Mouse (Mus musculus) spleen, postnatal 14 days (tissue): ENCODE measurements around the gene Wwp2.

ENCODE experiments used
- DNase-seq, 2 experiments: peaks; one replicate each; pipeline ENCODE4 v3.0.0; 2021 to 2022; ENCODE audit warnings: low spot score in 2 of 2

Wwp2 gene

DNA sequence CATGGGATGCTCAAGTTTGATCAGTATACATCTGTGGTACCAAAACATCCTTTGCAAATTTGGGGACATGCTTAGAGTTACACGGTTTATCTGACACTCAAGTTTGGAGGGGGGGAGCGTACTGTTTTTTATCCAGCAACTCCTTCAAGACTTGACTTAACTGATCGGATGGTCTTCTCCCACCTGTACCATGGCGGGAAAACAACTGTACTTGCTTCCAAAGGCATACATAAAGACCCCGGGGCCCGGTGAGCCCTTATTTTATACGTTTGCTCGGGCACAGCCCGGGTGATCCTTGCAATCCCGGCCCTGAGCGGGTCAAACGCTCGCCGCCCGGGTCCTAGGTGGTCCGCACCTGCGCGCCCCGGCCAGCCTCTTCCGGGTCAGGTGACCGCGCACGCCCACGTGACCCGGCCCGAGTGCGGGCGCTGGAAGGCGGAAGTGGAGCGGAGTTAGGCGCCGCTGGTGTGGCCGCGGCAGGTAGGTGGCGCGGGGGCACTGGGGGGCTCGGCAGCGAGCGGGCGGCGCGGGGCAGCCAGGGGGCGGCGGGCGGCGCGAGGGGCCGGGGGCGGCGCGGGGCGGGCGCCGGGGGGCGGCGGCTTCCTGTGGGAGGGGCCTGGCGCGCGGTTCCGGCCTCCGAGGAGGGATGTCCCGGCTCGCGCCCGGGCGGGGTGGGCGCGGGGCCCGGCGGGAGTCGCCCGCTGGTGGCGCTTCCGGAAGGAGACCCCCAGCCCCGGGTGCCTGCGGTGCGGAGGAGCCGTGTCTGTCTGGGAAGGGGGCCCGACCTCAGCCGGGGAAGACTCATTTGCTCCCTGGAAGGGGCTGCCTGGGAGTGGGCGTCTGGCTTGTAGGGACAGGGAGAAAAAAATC lies at the start of gene Wwp2:
Gene Wwp2, plus strand, starts transcription at position 404 of the 870 bp plus-strand sequence.
- DNase-seq = peak; percentile 67 to 77

DNA sequence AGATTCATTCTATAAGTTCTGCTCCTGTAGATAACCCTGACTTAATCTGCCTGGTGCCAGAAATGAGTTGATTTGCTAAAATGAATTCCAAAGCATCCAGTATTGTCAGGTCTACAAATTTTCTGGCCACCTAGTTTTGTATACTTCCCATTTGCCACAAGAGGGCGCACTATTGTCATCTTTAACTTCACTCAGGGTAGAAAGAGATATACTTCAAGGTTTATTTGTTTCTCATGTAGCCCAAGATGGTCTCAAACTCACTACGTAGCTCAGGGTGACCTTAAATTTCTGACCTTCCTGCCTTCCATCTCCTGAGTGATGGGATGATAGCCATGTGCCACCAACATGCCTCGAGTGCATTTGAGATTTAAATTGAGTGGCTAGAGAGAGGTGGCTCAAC lies 49.5 kb upstream of the Wwp2 start:
- no peak for DNase-seq

DNA sequence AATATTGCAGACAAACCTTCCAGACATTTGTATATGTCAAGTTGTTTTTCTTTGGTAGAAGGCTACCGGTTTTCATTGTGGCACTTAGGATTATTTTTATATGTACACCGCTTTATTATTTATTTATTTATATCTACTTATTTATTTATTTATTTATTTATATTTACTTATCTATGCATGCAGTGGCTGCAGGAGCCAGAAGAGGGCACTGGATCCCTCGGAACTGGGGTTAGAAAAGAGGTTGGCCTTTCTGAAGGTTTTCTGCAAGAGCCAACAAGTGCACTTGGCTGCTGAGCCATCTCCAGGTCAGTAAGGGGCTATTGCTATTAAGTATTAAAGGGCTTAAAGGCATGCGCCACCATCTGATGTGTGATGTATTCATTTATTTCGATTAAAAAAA lies 48.3 kb upstream of the Wwp2 start:
- peak in 1 of 2 experiments; percentile 8 for DNase-seq

DNA sequence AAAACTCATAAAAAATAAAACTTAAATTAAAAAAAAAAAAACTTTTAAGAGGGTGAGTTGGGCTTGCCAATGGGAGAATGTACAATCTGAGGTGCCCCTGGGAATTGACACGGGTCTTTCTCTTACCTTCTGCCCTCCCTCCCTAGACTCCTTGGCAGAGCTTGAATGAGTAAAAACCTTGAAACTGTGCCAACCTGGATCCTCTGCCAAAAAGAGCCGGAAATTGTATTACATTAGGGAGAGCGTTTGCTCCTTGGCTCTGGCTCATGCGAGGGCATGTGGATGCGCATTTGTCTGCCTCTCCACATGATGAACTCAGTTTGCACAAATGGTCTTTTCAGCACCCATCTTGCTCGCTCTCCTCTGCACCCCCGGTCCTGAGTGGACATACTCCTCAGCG lies 46.6 kb upstream of the Wwp2 start:
- no peak for DNase-seq

DNA sequence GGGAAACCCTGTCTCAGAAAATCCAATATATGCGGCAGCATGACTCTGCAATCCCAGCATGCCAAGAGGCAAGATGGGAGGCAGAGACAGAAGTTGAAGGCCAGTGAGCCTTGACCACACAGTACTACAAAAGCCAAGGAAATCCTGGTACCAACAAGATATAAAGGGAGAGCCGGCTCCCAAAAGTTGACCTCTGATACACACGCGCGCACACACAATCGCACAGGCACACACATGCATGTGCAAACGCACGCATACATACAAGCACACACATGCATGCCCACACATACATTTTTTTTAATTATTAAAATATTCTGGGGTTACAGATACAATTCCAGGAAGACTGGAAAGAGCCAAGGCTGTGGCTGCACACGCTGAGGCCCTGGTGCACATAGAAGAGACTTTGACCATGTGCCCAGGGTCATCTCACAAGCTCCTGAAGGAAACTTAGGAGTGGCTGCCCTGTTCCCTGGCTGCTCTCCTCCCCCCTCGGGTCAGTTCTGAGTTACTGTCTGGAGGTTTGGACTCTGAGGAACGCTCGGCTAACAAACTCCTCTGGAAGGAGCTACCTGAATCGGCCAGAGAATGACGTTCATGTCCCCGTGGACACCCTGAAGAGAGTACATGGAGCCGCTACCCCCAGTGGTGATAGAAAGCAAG lies 45.6 kb upstream of the Wwp2 start:
- no peak for DNase-seq

DNA sequence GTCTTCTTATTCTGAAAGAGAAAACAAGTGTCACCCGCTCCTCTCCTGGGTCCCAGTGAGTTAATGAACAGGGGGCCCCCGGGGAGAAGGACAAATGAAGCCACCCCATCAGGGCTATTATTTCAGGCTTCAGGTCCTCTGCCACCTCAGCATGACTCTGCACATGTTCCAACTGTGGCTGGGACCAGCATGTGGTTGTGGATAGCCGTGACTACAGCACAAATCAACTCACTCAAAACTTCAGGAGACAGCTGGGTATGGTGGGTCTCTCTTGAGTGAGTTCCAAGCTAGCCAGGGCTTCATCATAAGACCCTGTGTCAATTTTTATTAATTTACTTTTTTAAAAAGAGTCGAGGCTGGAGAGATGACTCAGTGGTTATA lies 45.0 kb upstream of the Wwp2 start:
- DNase-seq = no peak

DNA sequence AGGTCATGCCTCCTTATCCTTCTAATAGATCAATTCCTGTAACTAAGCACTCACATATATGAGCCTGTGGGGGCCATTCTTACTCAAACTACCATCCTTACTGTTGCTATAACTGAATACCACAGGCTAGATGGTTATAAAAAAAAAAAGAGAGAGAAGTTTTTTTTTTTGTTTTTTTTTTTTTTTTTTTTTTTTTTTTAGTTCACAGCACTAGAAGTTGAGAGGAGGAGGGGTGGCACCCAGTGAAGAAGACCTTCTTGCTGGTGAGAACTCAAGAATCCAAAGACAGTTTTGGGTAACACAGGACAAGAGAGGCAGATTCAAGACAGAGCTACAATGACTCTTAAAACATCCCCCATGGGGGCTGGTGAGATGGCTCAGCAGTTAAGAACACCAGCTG lies 40.8 kb upstream of the Wwp2 start:
- DNase-seq = no peak

DNA sequence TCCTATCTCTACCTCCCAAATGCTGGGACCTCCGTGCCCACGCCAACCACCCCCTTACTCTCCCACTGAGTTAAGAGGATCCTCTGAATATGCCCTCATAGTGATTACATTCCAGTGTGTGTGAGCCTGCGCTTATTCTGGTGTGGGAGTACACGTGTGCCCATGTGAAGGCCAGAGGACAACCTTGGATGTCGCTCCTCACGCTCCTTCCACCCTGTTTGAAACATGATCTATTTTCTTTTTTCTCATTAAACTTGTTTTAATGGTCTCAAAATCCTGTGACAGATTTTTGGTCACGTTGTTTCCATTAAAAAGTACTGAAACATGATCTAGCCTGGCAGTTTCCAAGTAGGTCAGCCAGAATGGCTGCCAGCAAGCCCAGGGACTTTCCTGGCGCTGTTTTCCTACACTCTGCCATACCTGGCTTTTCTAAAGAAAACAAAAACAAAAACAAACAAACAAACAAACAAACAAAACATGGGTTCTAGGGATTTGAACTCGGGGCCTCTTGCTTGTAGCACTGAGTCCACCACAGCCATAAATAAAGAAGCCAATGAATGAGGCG lies 40.0 kb upstream of the Wwp2 start:
- no peak for DNase-seq

DNA sequence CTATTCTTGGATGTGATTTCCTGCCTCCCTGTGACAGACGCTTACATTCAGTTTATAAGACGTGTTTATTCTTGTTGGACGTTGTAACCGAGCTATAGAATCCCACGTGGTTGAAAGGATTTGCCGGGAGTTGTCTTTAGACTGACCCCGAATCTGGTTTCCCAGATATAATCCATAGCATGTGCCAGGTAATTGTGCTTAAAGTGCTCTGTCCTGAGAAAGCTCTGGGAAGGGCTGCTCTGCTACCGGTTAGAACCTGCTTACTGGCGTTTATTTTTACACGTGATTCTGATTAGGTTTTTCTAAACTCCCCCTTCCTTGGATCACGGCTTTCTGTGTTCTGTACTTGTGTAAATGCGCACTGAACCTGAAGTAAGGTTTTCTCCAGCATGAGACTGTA lies 38.5 kb upstream of the Wwp2 start:
- no peak for DNase-seq

DNA sequence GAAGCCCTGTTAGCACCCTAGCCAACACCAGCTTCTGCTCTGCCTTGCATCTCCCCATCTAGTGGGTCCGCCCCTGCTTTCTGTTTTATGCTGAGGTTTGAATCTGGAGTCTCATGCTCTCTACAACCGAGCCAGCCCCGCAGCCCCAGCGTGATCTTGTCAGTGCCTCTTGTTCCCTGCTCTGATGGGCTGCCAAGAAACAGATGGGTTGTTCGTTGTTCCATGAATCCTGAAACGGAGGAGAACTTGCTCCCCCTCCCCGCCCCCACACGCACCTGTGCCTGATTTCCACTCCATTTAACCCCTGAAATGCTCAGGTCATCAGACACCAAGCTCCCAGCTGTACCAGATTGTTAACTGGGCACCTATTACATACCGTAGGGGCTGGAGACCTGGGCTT lies 36.7 kb upstream of the Wwp2 start:
- DNase-seq = no peak

DNA sequence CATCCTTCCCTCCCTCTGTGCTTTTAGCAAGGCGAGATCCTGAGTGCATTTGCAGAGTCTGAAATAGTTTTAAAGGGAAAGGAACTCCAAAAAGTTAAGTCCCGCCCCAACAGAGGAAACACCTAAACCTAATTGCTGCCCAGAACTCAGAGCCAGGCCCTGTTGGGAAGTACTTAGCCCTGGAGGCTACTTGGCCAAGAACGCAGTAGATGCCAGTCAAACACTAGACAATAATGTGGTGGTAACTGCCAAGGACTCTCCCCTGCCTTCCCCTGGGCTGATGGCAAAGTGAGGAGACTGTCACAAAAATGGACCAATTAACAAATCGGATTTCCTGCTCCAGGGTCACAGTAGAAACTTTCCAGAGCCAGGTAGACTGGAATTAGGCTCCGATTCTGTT lies 34.3 kb upstream of the Wwp2 start:
- no peak for DNase-seq

DNA sequence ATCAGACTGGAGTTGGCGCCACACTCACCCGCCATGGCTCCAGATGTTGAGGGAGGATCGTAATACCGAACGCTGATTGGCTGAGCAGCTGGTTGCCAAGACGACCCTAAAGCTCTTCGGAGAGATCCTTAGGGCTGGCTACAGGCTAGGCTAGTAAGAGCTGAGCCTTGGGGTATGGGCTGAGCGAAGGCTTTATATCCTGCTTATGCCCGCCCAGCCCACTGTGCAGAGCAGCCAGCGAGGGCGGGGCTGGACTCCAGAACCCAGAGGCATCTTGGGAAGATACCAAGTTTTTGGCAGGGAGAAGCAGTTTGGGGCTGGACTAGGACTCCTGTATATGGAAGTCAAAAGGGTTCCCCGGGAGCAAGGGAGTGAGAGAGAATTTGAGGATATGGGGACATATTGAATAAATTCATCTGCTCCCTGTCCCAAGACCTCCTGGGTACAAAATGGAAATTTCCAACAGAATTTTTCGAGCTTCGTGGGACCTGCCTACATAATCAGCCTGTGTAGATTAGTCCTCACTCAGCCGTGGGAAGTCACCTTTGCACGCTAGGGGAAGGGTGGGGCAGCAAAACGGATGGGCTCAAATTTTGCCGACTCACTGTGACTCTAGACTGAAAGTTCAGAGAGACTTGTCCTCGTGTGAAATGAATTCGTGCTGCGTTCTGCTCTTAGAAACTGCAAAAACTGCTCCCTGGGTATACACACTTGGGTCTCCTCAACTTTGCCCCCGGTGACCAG lies 33.0 kb upstream of the Wwp2 start, which contains the start of gene Nqo1:
Gene Nqo1, minus strand, starts transcription at position 169 of the 744 bp plus-strand sequence.
- DNase-seq = peak; percentile 49 to 64

DNA sequence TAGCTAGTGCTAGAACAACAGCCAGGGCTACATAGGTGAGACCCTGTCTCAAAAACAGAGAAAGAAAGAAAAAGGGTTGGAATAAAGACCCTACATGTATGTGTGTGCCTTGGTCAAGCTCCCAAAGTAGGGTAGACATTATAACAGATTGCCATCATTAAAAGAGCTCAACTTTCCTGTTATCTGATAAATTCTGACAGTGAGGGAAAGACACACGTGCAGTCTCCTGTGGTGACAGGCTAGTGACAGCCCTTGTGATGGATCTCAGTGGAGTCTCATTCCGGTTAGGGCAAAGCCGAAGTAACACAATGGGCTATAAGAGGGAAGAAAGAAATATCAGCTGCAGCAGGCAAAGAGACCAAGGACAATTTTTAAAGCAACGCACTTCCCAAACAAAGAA lies 32.1 kb upstream of the Wwp2 start:
- no peak for DNase-seq

DNA sequence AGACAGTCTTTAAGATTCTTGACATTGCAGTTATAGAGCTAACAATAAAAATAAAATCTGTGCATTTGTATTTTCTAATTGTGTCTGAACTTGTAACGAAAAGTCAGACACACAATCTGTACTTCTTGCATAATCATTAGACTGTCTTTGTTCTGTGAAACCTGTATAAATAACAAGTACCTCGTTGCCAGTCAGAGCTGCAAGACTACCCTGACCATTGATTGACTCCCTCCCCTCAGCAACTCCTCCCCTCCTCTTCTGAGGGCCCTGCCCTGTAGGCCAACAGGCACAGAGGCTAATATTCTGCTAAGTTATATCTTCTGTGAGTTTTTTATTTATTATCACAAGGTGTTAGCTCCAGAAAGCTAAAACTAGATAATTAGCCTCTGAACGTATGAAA lies 30.2 kb upstream of the Wwp2 start:
- no peak for DNase-seq

DNA sequence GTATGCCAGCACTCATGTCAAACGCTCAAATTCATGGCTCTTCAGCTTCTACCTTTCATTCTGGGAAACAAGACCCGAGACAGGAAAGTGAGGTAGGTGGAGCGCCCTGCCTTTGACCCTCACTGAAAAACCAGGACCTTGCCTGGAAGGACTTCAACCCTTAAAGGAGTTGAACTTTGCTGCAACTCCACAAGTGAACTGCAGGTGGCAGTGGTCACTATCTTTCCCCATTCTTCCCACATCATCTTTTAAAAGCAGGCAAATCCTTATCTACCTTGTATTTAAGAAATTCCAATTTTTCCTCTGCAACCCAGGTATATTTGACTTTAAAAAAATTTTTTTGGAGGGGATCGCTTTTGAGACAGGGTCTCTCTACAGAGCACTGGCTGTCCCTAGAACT lies 24.8 kb upstream of the Wwp2 start:
- no peak for DNase-seq

DNA sequence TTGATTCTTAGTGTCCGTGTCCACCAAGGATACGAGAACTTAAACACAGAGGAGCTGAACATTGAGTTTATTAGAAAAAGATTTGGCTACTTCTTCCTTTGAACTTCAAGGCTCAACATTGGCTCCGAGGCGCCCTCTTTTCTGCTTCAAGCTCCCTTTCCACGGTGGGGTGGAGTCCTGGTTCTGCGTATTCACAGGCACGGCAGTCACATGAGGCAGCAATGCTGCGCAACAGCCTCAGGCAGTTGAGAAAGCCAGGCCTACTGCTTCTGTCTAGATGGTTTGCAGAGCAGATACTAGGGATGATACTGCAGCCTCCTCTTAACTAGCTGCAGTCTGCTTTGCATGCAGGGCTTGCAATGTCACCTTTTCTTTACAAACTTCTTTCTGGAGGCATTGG lies 23.6 kb upstream of the Wwp2 start:
- DNase-seq = no peak

DNA sequence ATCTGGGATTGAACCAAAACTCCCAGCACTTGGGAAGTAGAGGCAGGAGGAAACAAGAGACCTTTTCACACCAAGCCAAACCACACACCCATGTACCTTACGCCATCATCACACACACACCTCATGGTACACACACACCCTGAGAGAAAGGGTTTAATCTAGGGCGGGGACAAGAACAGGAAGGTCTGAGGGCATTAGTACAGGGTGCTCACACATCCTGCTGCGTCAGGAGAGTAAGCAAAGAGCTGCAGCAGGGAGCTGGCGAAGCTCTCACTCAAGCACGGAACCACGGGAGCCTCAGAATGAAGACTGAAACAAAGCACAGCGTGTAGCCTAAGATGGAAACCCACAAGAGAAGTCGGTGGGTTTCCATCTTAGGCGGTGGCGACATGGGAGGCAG lies 22.3 kb upstream of the Wwp2 start:
- no peak for DNase-seq

DNA sequence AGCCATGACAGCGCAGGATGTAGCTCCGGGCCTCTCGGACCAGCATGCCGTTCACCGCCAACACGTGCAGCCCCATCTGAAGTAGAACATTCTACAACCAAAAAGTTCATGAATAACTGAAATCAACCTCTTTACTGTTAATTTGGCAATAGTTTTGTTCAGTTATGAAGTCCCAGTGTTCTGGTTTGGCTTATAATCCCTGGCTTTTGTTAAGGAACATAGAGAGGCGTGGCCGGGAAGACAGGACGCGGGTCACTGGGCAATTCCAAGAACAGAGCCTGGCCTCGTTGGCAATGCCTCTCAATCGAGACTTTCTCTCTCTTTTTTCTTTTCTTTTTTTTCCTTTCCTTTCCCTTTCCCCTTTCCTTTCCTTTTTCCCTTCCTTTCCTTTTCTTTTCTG lies 19.2 kb upstream of the Wwp2 start:
- DNase-seq = no peak

DNA sequence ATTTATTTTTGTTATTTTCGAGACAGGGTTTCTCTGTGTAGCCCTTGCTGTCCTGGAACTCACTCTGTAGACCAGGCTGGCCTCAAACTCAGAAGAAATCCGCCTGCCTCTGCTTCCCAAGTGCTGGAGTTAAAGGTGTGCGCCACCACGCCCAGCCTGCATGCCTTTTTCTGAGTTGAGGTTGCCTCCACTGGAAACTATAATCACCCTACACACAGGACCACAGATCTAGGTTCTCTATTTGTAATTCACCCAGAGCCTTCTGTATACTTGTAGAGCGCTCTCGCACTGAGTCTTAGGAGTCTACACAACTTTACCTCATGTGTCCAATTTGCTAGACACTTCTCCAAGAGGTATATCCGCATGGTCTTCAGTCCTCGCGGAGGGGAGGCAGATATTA lies 12.0 kb upstream of the Wwp2 start:
- DNase-seq = no peak

DNA sequence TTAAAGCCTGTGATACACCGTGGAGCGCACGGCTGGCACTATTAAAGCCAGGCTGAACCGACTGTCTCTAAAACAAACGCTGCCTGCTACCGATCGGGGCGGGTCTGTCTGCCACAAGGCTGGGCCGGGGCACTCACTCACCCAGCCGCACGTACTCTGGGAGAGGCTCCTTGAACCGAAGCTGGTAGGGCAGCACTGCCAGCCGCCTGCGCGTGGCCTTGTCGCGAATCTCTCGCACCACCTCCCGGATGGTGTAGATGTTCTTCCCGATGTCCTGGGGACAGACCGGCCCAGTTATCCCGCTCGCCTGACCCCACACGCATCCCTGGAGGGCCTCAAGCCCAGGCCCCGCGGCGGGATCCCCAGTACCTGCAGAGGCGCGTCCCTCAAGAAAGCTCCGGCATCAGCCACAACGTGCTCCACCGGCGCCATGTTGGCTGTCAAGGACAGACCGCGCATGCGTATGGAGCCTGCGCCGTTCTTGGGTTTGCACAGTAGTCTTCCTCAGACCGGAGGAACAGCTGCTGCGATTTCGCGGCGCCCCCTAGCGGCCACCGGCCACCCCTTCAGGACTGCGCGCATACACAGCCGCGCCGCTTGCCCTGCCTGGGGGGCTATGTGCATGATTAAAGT lies 11.5 kb upstream of the Wwp2 start, which contains the start of gene Nob1:
Gene Nob1, minus strand, starts transcription at position 455 of the 633 bp plus-strand sequence.
- peak; percentile 94 to 97 for DNase-seq

DNA sequence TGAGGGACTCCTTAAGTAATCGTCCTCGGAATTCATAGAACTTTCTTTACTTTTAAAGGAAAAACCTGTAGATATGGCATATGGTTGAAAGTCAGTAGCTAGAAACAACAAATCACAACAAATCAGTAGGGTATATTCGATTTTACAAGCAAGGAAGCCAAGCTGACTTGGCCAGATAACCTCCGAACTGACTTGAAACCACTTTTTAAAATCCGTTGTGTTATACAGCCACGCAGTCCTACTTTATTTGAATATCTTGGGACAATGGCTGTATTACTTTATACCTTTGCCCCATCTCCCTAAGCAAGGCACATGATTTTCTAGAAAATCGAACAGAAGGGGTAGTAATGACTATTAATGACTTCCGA lies 11.0 kb upstream of the Wwp2 start:
- DNase-seq = no peak

DNA sequence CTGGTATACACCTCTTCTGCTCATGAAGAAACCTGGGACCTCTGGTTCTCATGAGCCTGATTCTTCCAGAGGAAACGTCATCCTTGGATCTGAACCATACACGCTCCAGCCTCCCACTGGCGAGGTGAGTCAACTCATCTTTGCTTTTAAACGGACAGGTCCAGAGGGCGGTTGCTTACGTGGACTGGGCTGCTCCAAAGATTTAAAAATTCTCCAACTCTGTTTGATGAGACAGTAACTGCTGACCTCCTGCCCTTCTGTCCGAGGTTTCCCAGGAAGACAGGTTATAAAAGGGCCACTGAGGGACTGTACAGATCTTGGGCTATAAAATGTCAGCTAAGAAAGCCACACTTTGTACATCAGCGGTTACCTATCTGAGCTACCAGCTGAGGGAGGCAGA lies 5.3 kb upstream of the Wwp2 start:
- no peak for DNase-seq
